Mouse (Mus musculus): ENCODE measurements around the gene AI464131. TPM values are rescaled to one million over a fixed set of nuclear protein-coding genes. Genes with fewer than 3 reads are reported as not detected.

The AI464131 gene
- polyA plus RNA-seq, 1 experiment from 2014 or later: 13.7 TPM

GRCm38 (mm10) chr4:41502171-41502940 is 520 bp downstream of the AI464131 start:
- WGBS: 14% methylated on average over 16 of the region's 20 CpGs
- DNase-seq (ENCODE audit: low spot score): peak; percentile 88
- H3K4me2 ChIP-seq (ENCODE audit: low read depth, low read length): peak overlapping the region; percentile 55
- H3K36me3 ChIP-seq (ENCODE audit: control insufficient read depth, insufficient read depth, low read length): no peaks in the 10 kb centered on the region
- peaks cover 22% of the 10 kb centered on the region for H3K4me1 ChIP-seq (ENCODE audit: control insufficient read depth, insufficient read depth, low read length)
- H3K27me3 ChIP-seq (replicated peaks; ENCODE audit: control insufficient read depth, insufficient read depth, low read length): peaks cover 44% of the 10 kb centered on the region
- peak overlapping the region; percentile 34; the same call in 1 of the 2 replicates for H3K9ac ChIP-seq (ENCODE audit: low read depth, low read length)
- peak; percentile 62 for ATAC-seq (ENCODE audit: low read depth)
- no peaks in the 10 kb centered on the region for H3K9me3 ChIP-seq (ENCODE audit: control insufficient read depth, low read length)
- H3K4me3 ChIP-seq (ENCODE audit: low read depth, low read length): peak overlapping the region; percentile 38
- peak overlapping the region; percentile 31; the same call in 1 of the 2 replicates for H3K27ac ChIP-seq (replicated peaks; ENCODE audit: low read depth, low read length)

- peaks cover 54% of the 10 kb centered on the region for H3K27me3 ChIP-seq (replicated peaks; ENCODE audit: control insufficient read depth, insufficient read depth, low read length)
- DNase-seq (ENCODE audit: low spot score) (no peak), ATAC-seq (ENCODE audit: low read depth) (no peak)
- no peak overlapping the region for H3K27ac ChIP-seq (replicated peaks; ENCODE audit: low read depth, low read length)
- H3K4me2 ChIP-seq (ENCODE audit: low read depth, low read length): no peak overlapping the region
- H3K9ac ChIP-seq (ENCODE audit: low read depth, low read length): no peak overlapping the region
- H3K36me3 ChIP-seq (ENCODE audit: control insufficient read depth, insufficient read depth, low read length): no peaks in the 10 kb centered on the region
- H3K4me3 ChIP-seq (ENCODE audit: low read depth, low read length): no peak overlapping the region
- 60% methylated on average over 4 of the region's 4 CpGs for WGBS
- peaks cover 16% of the 10 kb centered on the region for H3K4me1 ChIP-seq (ENCODE audit: control insufficient read depth, insufficient read depth, low read length)
- H3K9me3 ChIP-seq (ENCODE audit: control insufficient read depth, low read length): no peaks in the 10 kb centered on the region
These were observed 2.1 kb downstream of the AI464131 start for GRCm38 (mm10) chr4:41500787-41501186.

- 70% methylated on average over 8 of the region's 8 CpGs for WGBS
- H3K36me3 ChIP-seq (ENCODE audit: control insufficient read depth, insufficient read depth, low read length): no peaks in the 10 kb centered on the region
- peaks cover 57% of the 10 kb centered on the region for H3K27me3 ChIP-seq (replicated peaks; ENCODE audit: control insufficient read depth, insufficient read depth, low read length)
- ATAC-seq (ENCODE audit: low read depth): no peak
- DNase-seq (ENCODE audit: low spot score): no peak
- no peaks in the 10 kb centered on the region for H3K9me3 ChIP-seq (ENCODE audit: control insufficient read depth, low read length)
- H3K9ac ChIP-seq (ENCODE audit: low read depth, low read length): no peak overlapping the region
- no peak overlapping the region for H3K4me3 ChIP-seq (ENCODE audit: low read depth, low read length)
- H3K27ac ChIP-seq (replicated peaks; ENCODE audit: low read depth, low read length): no peak overlapping the region
- H3K4me2 ChIP-seq (ENCODE audit: low read depth, low read length): no peak overlapping the region
- H3K4me1 ChIP-seq (ENCODE audit: control insufficient read depth, insufficient read depth, low read length): peaks cover 16% of the 10 kb centered on the region
These were observed 3.3 kb downstream of the AI464131 start for GRCm38 (mm10) chr4:41499619-41500018.

- peak overlapping the region; percentile 36 for H3K4me3 ChIP-seq (ENCODE audit: low read depth, low read length)
- H3K27ac ChIP-seq (replicated peaks; ENCODE audit: low read depth, low read length): no peak overlapping the region
- H3K4me1 ChIP-seq (ENCODE audit: control insufficient read depth, insufficient read depth, low read length): peaks cover 16% of the 10 kb centered on the region
- H3K36me3 ChIP-seq (ENCODE audit: control insufficient read depth, insufficient read depth, low read length): no peaks in the 10 kb centered on the region
- H3K9me3 ChIP-seq (ENCODE audit: control insufficient read depth, low read length): no peaks in the 10 kb centered on the region
- no peak for DNase-seq (ENCODE audit: low spot score)
- no peak overlapping the region for H3K9ac ChIP-seq (ENCODE audit: low read depth, low read length)
- ATAC-seq (ENCODE audit: low read depth): no peak
- WGBS: 16% methylated on average over 38 of the region's 43 CpGs
- H3K27me3 ChIP-seq (replicated peaks; ENCODE audit: control insufficient read depth, insufficient read depth, low read length): peaks cover 57% of the 10 kb centered on the region
- peak overlapping the region; percentile 55 for H3K4me2 ChIP-seq (ENCODE audit: low read depth, low read length)
These were observed 3.9 kb downstream of the AI464131 start for GRCm38 (mm10) chr4:41498921-41499391.

GRCm38 (mm10) chr4:41497995-41498845 is 4.7 kb downstream of the AI464131 start:
- H3K4me2 ChIP-seq (ENCODE audit: low read depth, low read length): peak overlapping the region; percentile 55
- ATAC-seq (ENCODE audit: low read depth) (no peak), DNase-seq (ENCODE audit: low spot score) (no peak)
- 0 out of 2 replicates have a peak overlapping the region, but pooled peaks have one; percentile 27 for H3K9ac ChIP-seq (ENCODE audit: low read depth, low read length)
- no peaks in the 10 kb centered on the region for H3K36me3 ChIP-seq (ENCODE audit: control insufficient read depth, insufficient read depth, low read length)
- H3K27me3 ChIP-seq (replicated peaks; ENCODE audit: control insufficient read depth, insufficient read depth, low read length): peaks cover 57% of the 10 kb centered on the region
- H3K9me3 ChIP-seq (ENCODE audit: control insufficient read depth, low read length): no peaks in the 10 kb centered on the region
- H3K27ac ChIP-seq (replicated peaks; ENCODE audit: low read depth, low read length): no peak overlapping the region
- H3K4me1 ChIP-seq (ENCODE audit: control insufficient read depth, insufficient read depth, low read length): peaks cover 16% of the 10 kb centered on the region
- WGBS: 12% methylated on average over 46 of the region's 72 CpGs
- H3K4me3 ChIP-seq (ENCODE audit: low read depth, low read length): peak overlapping the region; percentile 36

- Histone ChIP-seq H3K4me2 (ENCODE audit: low read depth, low read length) (peak overlapping the region; percentile 55), H3K4me1 (ENCODE audit: control insufficient read depth, insufficient read depth, low read length) (peaks cover 16% of the 10 kb centered on the region), H3K27ac (replicated peaks; ENCODE audit: low read depth, low read length) (no peak overlapping the region), H3K9ac (ENCODE audit: low read depth, low read length) (0 out of 2 replicates have a peak overlapping the region, but pooled peaks have one; percentile 27), H3K36me3 (ENCODE audit: control insufficient read depth, insufficient read depth, low read length) (no peaks in the 10 kb centered on the region), H3K4me3 (ENCODE audit: low read depth, low read length) (peak overlapping the region; percentile 36), H3K27me3 (replicated peaks; ENCODE audit: control insufficient read depth, insufficient read depth, low read length) (peaks cover 57% of the 10 kb centered on the region), H3K9me3 (ENCODE audit: control insufficient read depth, low read length) (no peaks in the 10 kb centered on the region)
- DNase-seq (ENCODE audit: low spot score) (peak; percentile 32), ATAC-seq (ENCODE audit: low read depth) (no peak)
- 8% methylated on average over 30 of the region's 34 CpGs for WGBS
These were observed 5.3 kb downstream of the AI464131 start for GRCm38 (mm10) chr4:41497579-41497978.

GRCm38 (mm10) chr4:41497046-41497445 is 5.8 kb downstream of the AI464131 start:
- Histone ChIP-seq H3K4me1 (ENCODE audit: control insufficient read depth, insufficient read depth, low read length) (peaks cover 14% of the 10 kb centered on the region), H3K9ac (ENCODE audit: low read depth, low read length) (no peak overlapping the region), H3K4me2 (ENCODE audit: low read depth, low read length) (no peak overlapping the region), H3K4me3 (ENCODE audit: low read depth, low read length) (no peak overlapping the region), H3K9me3 (ENCODE audit: control insufficient read depth, low read length) (no peaks in the 10 kb centered on the region), H3K27me3 (replicated peaks; ENCODE audit: control insufficient read depth, insufficient read depth, low read length) (peaks cover 57% of the 10 kb centered on the region), H3K36me3 (ENCODE audit: control insufficient read depth, insufficient read depth, low read length) (no peaks in the 10 kb centered on the region), H3K27ac (replicated peaks; ENCODE audit: low read depth, low read length) (no peak overlapping the region)
- WGBS: 49% methylated on average over 5 of the region's 5 CpGs
- ATAC-seq (ENCODE audit: low read depth): no peak
- no peak for DNase-seq (ENCODE audit: low spot score)

GRCm38 (mm10) chr4:41495850-41496249 is 7.0 kb downstream of the AI464131 start:
- WGBS: 80% methylated on average over 11 of the region's 11 CpGs
- no peak overlapping the region for H3K4me3 ChIP-seq (ENCODE audit: low read depth, low read length)
- H3K36me3 ChIP-seq (ENCODE audit: control insufficient read depth, insufficient read depth, low read length): no peaks in the 10 kb centered on the region
- peaks cover 14% of the 10 kb centered on the region; the same call in 1 of the 2 replicates for H3K4me1 ChIP-seq (ENCODE audit: control insufficient read depth, insufficient read depth, low read length)
- DNase-seq (ENCODE audit: low spot score): peak; percentile 60
- H3K27ac ChIP-seq (replicated peaks; ENCODE audit: low read depth, low read length): no peak overlapping the region
- H3K9ac ChIP-seq (ENCODE audit: low read depth, low read length): no peak overlapping the region
- H3K4me2 ChIP-seq (ENCODE audit: low read depth, low read length): no peak overlapping the region
- H3K9me3 ChIP-seq (ENCODE audit: control insufficient read depth, low read length): no peaks in the 10 kb centered on the region
- peak; percentile 41; the same call in 1 of the 2 replicates for ATAC-seq (ENCODE audit: low read depth)
- peaks cover 47% of the 10 kb centered on the region for H3K27me3 ChIP-seq (replicated peaks; ENCODE audit: control insufficient read depth, insufficient read depth, low read length)

Measured in embryonic facial prominence, embryonic 14.5 days (tissue).